Mouse (Mus musculus) hindbrain, embryonic 13.5 days (tissue): ENCODE measurements at regions not wholly inside any gene's neighbourhood (a gene's known extent, or its start where the extent isn't known, plus 50 kb on each side); places are given as distances from the start of the nearest gene placed in this dataset.

Experiments used
- ATAC-seq: fragments of 200-750 bp; cut with Nextera tagmentation; 2 replicates; pipeline ENCODE4 v1.8.0; 2017; ENCODE audit warnings: moderate TSS enrichment; ENCODE audit not compliant: low FRiP score
- H3K27ac ChIP-seq: fragments of 300-500 bp; sonication (generic); 2 replicates; pipeline ENCODE4 v1.5.1; 2015; ENCODE audit warnings: inconsistent platforms, mild to moderate bottlenecking, moderate library complexity
- H3K27me3 ChIP-seq: fragments of 300-500 bp; sonication (generic); 2 replicates; pipeline ENCODE4 v1.6.1; 2015; ENCODE audit warnings: mild to moderate bottlenecking, inconsistent platforms
- H3K36me3 ChIP-seq: fragments of 300-500 bp; sonication (generic); 2 replicates; pipeline ENCODE4 v1.6.1; 2015; ENCODE audit warnings: mild to moderate bottlenecking, inconsistent platforms
- H3K4me1 ChIP-seq: fragments of 300-500 bp; sonication (generic); replicated peaks from 2 replicates; pipeline ENCODE4 v1.6.1; 2015; ENCODE audit warnings: inconsistent platforms
- H3K4me2 ChIP-seq: fragments of 300-500 bp; sonication (generic); 2 replicates; pipeline ENCODE4 v1.6.1; 2015; ENCODE audit warnings: inconsistent platforms, mild to moderate bottlenecking, moderate library complexity
- H3K4me3 ChIP-seq: fragments of 300-500 bp; sonication (generic); 2 replicates; pipeline ENCODE4 v1.5.1; 2015; ENCODE audit warnings: mild to moderate bottlenecking, inconsistent platforms
- H3K9ac ChIP-seq: fragments of 300-500 bp; sonication (generic); 2 replicates; pipeline ENCODE4 v1.6.1; 2015; ENCODE audit warnings: mild to moderate bottlenecking, inconsistent platforms
- H3K9me3 ChIP-seq: fragments of 300-500 bp; sonication (generic); 2 replicates; pipeline ENCODE4 v1.6.1; 2016; ENCODE audit warnings: inconsistent platforms
- WGBS: fragments of 180-500 bp; shearing (Covaris S2); methylation state at CpG from one replicate; pipeline ENCODE4 v1.1.7; 2015; 5-methylcytosine and 5-hydroxymethylcytosine counted together

DNA sequence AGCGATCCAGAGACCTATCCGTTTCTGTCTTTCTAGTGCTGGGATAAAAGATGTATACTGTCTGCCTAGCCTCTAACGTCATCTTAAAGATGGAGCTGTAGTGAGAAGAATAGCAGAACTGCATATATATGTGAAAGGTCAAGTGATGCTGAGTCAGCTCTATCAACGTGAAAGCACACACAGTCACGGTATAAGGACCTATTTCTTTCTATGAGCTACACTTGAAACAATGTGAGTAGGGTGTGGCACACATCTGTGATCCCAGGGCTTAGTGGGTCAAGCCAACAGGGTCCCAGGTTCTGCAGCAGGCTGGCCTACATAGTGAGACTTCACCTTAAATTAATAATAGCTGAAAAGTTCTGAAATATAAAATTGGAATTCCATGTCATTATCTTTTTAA is 106.6 kb upstream of the Zfp648 start:
- Histone ChIP-seq H3K9me3 (no peaks in the 10 kb centered on the region), H3K4me2 (no peak overlapping the region), H3K4me1 (no peaks in the 10 kb centered on the region), H3K9ac (no peak overlapping the region), H3K4me3 (no peak overlapping the region), H3K36me3 (no peaks in the 10 kb centered on the region), H3K27ac (no peak overlapping the region), H3K27me3 (no peaks in the 10 kb centered on the region)
- ATAC-seq, result no peak
- 75% methylated on average over 5 of the region's 5 CpGs for WGBS

DNA sequence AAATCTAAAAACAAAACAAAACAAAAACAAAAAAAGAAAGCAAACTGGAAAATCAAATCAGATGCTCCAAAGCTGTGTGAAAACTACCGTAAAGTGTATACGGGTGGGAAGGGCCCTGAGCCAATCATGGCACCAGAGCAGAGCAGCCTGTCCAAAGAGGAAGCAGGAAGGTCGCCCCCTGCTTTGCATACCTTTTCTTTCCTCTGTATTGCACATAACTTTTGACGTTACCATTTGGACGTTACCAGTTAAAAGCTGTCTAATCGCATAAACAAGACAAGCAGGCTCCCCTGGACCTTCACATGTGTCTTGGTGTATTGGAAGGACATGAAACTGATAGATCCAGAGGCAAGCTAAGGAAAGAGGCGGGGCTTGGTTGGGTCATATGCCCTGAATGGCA is 104.9 kb upstream of the Zfp648 start:
- no peak overlapping the region for H3K27ac ChIP-seq
- no peak for ATAC-seq
- no peaks in the 10 kb centered on the region for H3K27me3 ChIP-seq
- 89% methylated on average over 7 of the region's 7 CpGs for WGBS
- H3K4me3 ChIP-seq, result no peak overlapping the region
- no peaks in the 10 kb centered on the region for H3K4me1 ChIP-seq
- H3K4me2 ChIP-seq, result no peak overlapping the region
- H3K9me3 ChIP-seq, result no peaks in the 10 kb centered on the region
- H3K36me3 ChIP-seq, result no peaks in the 10 kb centered on the region
- no peak overlapping the region for H3K9ac ChIP-seq

DNA sequence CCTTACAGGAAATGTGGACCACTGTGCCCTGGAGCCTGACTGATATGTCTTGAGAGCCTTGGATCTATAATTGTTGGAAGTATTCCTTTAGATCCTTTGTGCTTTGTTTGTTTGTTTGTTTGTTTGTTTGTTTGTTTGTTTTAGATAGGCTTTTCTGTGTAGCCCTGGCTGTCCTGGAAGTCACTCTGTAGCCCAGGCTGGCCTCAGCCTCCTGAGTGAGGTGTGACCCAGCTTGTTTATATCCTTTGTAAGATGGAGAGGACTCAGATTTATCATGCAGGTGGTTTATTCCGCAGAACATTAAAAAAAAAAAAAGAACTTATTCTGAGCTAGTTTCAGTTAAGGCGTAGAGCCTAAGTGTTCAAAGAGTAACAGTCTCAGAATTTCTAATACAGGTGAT is 104.1 kb upstream of the Zfp648 start:
- no peak for ATAC-seq
- Histone ChIP-seq H3K4me3 (no peak overlapping the region), H3K36me3 (no peaks in the 10 kb centered on the region)

GRCm38 (mm10) chr1:154097656-154098055 is 103.3 kb upstream of the Zfp648 start:
- Histone ChIP-seq H3K9me3 (no peaks in the 10 kb centered on the region), H3K27ac (no peak overlapping the region), H3K4me3 (no peak overlapping the region), H3K4me2 (no peak overlapping the region), H3K9ac (no peak overlapping the region), H3K4me1 (peaks cover 4% of the 10 kb centered on the region), H3K27me3 (no peaks in the 10 kb centered on the region), H3K36me3 (no peaks in the 10 kb centered on the region)
- 51% methylated on average over 6 of the region's 6 CpGs for WGBS
- no peak for ATAC-seq

More for the DNA sequence above, 104.1 kb upstream of the Zfp648 start:
- Histone ChIP-seq H3K4me2 (no peak overlapping the region), H3K9ac (no peak overlapping the region), H3K27me3 (no peaks in the 10 kb centered on the region), H3K9me3 (no peaks in the 10 kb centered on the region), H3K4me1 (no peaks in the 10 kb centered on the region), H3K27ac (no peak overlapping the region)
- WGBS, result 100% methylated on average over 2 of the region's 2 CpGs

DNA sequence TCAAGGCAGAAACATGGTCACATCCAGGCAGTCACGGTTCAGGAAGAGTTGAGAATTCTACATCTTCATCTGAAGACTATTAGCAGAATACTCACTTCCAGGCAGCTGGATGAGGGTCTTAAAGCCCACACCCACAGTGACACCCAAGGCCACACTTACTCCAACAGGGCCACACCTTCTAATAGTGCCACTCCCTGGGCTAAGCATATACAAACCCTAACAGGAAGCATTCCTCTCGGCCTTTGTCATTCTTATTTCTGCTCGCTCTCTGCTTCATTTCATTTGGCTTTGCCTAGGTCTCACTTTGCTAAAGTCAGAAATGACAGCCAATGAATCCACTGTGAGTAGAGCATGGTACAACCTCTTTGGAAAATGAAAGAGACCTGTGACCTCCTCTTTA is 100.4 kb upstream of the Zfp648 start:
- Histone ChIP-seq H3K4me1 (peaks cover 18% of the 10 kb centered on the region), H3K4me3 (no peak overlapping the region), H3K27ac (no peak overlapping the region), H3K36me3 (no peaks in the 10 kb centered on the region), H3K9me3 (no peaks in the 10 kb centered on the region), H3K9ac (no peak overlapping the region), H3K4me2 (no peak overlapping the region), H3K27me3 (no peaks in the 10 kb centered on the region)
- no peak for ATAC-seq
- 91% methylated on average over 3 of the region's 3 CpGs for WGBS

DNA sequence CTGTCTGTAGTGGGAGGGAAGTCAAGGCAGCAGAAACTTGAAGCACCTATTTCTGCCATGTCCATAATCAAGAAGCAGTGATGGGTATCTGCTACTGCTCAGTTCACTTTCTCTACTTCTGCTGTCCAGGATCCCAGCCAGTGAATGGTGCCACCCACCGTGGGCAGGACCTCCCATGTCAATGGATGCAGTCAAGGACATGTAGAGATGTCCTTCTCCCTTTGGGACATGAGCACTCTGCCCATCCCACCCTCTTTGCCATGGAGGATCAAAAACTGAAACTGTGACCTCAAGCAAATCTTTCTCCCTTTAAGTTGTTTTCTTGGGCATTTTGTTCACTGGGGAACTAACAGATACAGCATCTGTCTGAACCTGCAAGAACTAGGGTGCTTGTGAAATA is 99.6 kb upstream of the Zfp648 start:
- Histone ChIP-seq H3K27me3 (no peaks in the 10 kb centered on the region), H3K4me3 (no peak overlapping the region), H3K4me2 (no peak overlapping the region), H3K9me3 (no peaks in the 10 kb centered on the region), H3K4me1 (peaks cover 18% of the 10 kb centered on the region), H3K27ac (no peak overlapping the region), H3K9ac (no peak overlapping the region), H3K36me3 (no peaks in the 10 kb centered on the region)
- 91% methylated on average over 1 of the region's 1 CpGs for WGBS
- ATAC-seq, result no peak

DNA sequence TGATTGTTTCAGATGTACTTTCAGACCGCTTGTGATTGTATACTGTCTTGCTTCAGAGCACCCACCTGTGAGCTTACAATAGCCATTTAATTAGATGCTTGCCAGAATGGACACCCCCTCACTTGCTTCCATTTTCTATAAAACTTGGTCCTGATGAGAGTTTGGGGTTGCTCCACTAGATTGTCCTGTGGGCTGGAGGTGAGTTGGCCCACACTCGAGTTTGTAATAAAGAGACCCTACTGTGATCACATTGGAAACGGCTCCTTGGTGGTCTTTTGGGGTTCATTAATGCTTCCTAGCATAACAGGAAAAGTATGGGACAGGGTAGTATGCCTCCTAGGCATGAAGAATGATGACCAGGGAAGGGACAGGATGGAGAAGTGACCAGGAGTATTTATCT is 98.8 kb upstream of the Zfp648 start:
- peaks cover 18% of the 10 kb centered on the region for H3K4me1 ChIP-seq
- no peaks in the 10 kb centered on the region for H3K9me3 ChIP-seq
- no peak overlapping the region for H3K27ac ChIP-seq
- H3K9ac ChIP-seq, result no peak overlapping the region
- H3K27me3 ChIP-seq, result no peaks in the 10 kb centered on the region
- no peak overlapping the region for H3K4me3 ChIP-seq
- no peak for ATAC-seq
- no peak overlapping the region for H3K4me2 ChIP-seq
- WGBS, result 71% methylated on average over 3 of the region's 3 CpGs
- no peaks in the 10 kb centered on the region for H3K36me3 ChIP-seq

DNA sequence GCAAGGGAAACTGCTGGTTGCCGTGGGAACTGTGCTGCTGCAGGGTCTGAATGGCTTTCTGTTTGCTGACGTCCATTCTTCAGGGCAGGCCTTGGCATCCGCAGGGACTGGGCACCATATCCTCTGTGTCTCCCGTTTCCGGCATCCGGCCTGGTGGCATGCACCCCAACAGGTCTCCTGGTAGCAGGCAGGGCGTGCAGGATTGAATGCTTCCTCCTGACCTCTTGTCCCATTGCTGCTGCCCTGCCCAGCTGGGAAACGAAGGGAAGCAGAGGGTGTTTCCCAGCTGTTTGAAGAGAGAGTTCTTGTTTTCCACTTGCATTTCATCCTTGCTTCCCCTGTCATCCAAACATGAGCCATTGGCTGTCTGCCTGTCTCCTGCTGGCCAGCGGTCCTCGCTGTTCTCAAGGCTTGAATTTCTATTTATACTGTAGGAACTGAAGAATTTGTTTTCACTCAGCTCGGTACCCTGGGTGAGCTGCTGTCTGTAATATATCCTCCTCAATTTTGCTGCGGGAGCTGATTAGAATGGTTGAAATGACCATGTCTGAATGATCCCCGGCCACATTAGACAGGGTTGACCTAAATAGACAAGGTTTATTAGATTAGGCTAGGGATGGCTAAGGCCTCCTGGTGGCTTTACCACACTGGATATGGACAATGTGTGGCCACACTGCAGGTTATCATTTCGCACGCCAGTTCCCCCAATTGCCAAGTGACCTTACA is 98.0 kb upstream of the Zfp648 start:
- no peaks in the 10 kb centered on the region for H3K36me3 ChIP-seq
- no peak overlapping the region for H3K4me3 ChIP-seq
- H3K4me2 ChIP-seq, result no peak overlapping the region
- H3K4me1 ChIP-seq, result peaks cover 18% of the 10 kb centered on the region
- 30% methylated on average over 15 of the region's 15 CpGs for WGBS
- ATAC-seq, result peak; percentile 87
- H3K9ac ChIP-seq, result no peak overlapping the region
- H3K27ac ChIP-seq, result peak overlapping the region; percentile 25
- no peaks in the 10 kb centered on the region for H3K9me3 ChIP-seq
- H3K27me3 ChIP-seq, result no peaks in the 10 kb centered on the region

GRCm38 (mm10) chr1:154103597-154103923 is 97.4 kb upstream of the Zfp648 start:
- H3K4me3 ChIP-seq, result no peak overlapping the region
- 35% methylated on average over 5 of the region's 5 CpGs for WGBS
- peaks cover 18% of the 10 kb centered on the region for H3K4me1 ChIP-seq
- no peaks in the 10 kb centered on the region for H3K36me3 ChIP-seq
- no peak for ATAC-seq
- H3K27ac ChIP-seq, result peak overlapping the region; percentile 25
- H3K27me3 ChIP-seq, result no peaks in the 10 kb centered on the region
- H3K9me3 ChIP-seq, result no peaks in the 10 kb centered on the region
- H3K4me2 ChIP-seq, result no peak overlapping the region
- no peak overlapping the region for H3K9ac ChIP-seq

GRCm38 (mm10) chr1:154104006-154104600 is 96.9 kb upstream of the Zfp648 start:
- no peak for ATAC-seq

DNA sequence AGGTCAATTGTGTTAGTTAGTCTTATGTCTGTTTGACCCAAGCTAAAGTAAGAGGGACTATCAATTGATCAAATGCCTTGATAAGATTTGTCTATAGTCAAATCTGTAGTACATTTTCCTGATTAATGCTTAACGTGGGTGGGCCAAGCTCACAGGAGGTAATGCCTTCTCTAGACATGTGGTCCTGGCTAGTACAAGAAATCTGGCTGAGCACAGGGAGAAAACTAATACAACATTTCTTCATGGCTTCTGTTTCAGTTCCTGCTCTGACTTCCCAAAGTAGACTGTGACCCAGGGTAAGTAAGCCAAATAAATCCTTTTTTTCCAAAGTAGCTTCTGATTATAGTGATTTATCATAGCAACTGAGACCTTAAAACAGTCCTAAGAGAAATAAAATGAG is 96.2 kb upstream of the Zfp648 start:
- Histone ChIP-seq H3K36me3 (no peaks in the 10 kb centered on the region), H3K4me2 (no peak overlapping the region), H3K27ac (no peak overlapping the region), H3K27me3 (no peaks in the 10 kb centered on the region), H3K4me1 (peaks cover 18% of the 10 kb centered on the region), H3K9me3 (no peaks in the 10 kb centered on the region), H3K9ac (no peak overlapping the region), H3K4me3 (no peak overlapping the region)
- WGBS, result 80% methylated on average over 1 of the region's 1 CpGs
- no peak for ATAC-seq

More at GRCm38 (mm10) chr1:154104006-154104600, 96.9 kb upstream of the Zfp648 start:
- Histone ChIP-seq H3K4me3 (no peak overlapping the region), H3K27ac (0 out of 2 replicates have a peak overlapping the region, but pooled peaks have one; percentile 25), H3K9me3 (no peaks in the 10 kb centered on the region), H3K36me3 (no peaks in the 10 kb centered on the region), H3K27me3 (no peaks in the 10 kb centered on the region), H3K4me1 (peaks cover 18% of the 10 kb centered on the region), H3K9ac (no peak overlapping the region), H3K4me2 (no peak overlapping the region)
- 75% methylated on average over 4 of the region's 4 CpGs for WGBS

DNA sequence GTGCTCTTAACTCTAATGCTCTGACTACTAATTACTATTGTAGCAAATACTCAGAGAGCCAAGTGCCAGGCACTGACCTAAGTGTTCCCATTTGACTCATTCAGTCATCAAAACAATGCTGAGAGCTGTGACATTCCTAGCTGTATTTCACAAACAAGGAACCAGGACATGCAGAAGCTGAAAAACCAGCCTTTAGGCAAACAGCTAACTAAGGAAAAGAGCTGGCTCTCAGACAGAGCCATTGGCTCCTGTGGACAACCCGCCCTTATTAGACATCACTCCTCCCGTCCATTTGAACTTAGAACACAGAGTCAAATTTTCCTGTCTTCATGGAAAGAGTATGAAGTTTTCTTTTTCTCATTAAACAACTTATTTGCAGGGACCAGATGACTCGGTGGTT is 88.5 kb upstream of the Zfp648 start:
- WGBS, result 86% methylated on average over 3 of the region's 3 CpGs
- Histone ChIP-seq H3K27me3 (0 out of 2 replicates have a peak, but pooled peaks cover 3% of the 10 kb centered on the region), H3K4me3 (no peak overlapping the region)

More for the DNA sequence above, 88.5 kb upstream of the Zfp648 start:
- peaks cover 2% of the 10 kb centered on the region; the same call in 1 of the 2 replicates for H3K4me1 ChIP-seq
- H3K4me2 ChIP-seq, result no peak overlapping the region
- H3K9me3 ChIP-seq, result no peaks in the 10 kb centered on the region
- no peak overlapping the region for H3K9ac ChIP-seq
- no peaks in the 10 kb centered on the region for H3K36me3 ChIP-seq
- ATAC-seq, result no peak
- no peak overlapping the region for H3K27ac ChIP-seq
